Mouse (Mus musculus) neutrophil, adult 5-6 weeks (primary cell): ENCODE results near the gene Kif3b. TPM values are rescaled to one million over a fixed set of nuclear protein-coding genes. Genes with fewer than 3 reads are reported as not detected.

Experiments
- ATAC-seq: fragments of 151-379, 151-347 bp; 2 replicates; pipeline ENCODE4 v1.8.0; 2017; ENCODE audit warnings: mild to moderate bottlenecking, moderate TSS enrichment; ENCODE audit not compliant: insufficient number of reproducible peaks, poor library complexity, low FRiP score, severe bottlenecking; ENCODE audit errors: extremely low read depth
- total RNA-seq: library from RNA; stranded (forward); fragments of 200-1000 nt; gene quantifications from 2 replicates; pipeline ENCODE4 v1.2.3, GENCODE M21; 2017

The Kif3b gene
- total RNA-seq, 1 experiment from 2014 or later = 44.6 TPM

DNA sequence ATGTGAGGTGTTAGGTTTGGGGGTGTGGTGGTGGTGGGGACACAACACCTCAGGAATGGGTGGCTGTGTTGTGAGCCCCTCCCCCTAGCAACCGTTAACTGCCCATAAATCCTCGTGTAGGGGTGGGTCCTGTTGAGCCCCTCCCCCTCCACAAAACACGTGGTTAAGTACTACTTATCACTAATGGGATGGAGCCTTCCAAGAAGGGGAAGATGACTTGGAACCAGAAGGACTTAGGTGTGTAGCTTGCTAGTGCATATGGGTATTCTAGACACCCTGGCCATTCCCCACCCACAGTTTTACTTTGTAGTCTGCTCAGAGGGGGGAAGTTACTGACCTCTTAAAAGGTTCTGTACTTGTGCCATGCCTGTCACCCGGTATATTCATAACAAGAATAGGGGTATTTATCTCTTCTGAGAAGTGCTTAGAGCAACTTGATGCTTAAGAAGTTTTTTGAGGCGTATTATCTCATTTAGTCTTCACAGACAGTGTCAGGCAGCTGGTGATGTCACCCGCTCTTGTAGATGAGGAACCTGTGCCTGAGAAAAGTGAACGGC is 1.2 kb downstream of the Kif3b start:
- peak; percentile 55 for ATAC-seq

DNA sequence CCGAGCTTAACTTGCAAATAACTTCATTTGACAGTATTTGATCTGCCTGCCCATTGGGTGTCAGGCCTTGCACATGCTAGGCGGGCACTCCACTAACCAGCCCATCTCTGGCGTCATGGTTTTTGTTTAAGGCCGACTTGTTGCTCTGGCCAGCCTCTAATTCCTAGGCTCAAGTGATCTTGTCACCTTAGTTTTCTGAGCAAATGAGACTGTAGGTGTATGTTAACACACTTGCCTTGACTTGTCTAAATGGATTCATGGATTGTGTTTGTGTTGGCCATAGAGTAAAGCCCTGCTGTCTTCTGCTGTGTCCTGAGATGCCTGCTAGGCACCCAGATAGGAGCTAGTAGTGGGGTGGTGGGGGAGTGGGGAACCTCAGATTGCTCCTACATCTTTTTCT is 4.0 kb downstream of the Kif3b start:
- ATAC-seq = no peak

DNA sequence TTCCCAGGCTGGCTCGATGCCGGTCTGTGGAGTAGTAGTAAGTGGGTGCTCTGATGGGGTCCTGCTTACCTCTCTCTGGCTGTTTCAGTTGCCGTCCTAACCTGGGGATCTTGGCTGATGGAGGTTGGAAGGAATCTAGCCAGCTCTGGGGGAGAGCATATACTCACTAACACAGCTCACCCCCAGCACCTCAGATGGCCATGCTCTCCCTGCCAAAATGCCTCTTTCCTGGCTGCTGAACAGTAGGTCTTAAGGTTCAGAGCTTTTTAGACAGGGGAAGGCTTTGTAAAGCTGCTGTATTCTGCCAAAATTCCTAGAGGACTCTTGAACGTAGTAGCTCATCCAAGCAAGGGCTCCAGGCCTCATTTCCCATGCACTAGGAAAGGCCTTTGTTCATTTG is 6.6 kb downstream of the Kif3b start:
- ATAC-seq = no peak

DNA sequence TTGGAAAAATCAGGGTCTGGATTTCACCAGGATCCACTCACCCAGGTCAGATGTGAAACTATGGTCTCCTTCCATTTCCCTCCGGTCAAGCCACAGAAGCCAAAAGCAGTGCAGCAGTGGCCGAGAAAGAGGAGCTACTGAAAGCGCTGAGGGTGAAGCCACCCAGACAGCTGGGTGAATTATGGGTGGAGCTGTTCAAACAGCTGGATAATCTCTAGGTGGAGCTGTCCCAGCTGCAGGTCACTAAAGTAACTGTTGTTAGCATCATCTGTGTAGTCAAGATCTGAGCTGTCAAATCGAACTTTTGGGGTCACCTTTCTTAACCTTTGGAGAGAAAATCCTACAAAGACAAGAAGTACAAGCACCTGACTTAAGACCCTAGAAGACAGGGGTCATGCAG is 7.2 kb downstream of the Kif3b start:
- ATAC-seq = no peak

DNA sequence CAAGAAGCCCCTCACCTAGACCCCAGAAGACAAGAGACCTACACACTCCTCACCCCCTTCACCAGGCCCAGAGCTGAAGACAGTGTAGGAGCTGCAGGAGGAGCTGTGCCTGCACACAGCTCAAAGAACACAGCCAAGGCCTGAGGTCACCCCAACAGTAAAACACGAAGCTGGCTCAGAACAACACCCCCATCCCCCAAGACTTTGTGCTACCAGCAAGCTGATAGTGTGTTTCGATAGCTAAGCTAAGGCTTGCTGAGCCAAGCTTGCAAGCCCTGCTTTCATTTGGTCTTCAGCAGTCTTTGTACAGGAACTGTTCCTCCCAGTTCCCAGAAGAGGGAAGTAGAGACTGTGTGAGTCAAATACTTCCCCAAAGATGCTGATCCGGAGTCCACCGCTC is 7.7 kb downstream of the Kif3b start:
- ATAC-seq = peak; percentile 69

DNA sequence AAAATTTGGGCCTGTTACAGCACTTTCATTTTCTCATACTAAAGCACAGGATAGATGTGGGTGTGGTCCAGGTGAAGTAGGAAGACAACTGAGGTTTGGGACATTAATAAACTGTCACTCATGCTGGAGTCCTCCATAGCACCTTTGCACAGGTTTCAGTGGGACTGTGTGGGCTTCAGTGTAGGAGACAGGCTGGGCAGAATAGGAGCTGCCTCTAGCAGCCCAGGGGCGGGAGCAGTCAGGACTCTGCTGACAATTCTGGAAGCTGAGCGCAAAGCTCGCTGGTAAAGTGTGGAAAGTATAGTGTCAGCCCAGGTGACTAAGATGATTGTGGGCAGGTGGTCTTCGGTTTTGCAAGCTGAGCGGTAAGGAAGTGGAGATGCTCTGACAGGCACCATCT is 9.9 kb downstream of the Kif3b start:
- no peak for ATAC-seq

DNA sequence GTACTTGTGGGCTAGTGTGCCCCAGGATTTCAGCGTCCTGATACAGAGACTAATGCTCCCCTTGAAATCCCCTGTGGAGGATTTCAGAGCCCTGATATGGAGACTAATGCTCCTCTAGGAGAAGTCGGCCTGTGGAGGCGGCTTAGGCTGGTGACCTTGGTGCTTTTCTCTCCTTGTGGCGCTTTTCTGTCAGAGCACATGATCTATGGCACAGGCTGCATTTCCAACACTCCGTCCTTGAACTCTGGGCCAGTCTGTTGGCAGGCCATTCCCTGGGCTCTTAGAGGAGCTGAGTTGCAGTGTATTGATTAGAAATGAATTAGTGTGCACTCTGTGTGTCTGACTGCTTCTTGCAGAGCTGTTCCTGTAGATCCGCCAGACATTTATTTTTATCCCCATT is 14.0 kb downstream of the Kif3b start:
- no peak for ATAC-seq

DNA sequence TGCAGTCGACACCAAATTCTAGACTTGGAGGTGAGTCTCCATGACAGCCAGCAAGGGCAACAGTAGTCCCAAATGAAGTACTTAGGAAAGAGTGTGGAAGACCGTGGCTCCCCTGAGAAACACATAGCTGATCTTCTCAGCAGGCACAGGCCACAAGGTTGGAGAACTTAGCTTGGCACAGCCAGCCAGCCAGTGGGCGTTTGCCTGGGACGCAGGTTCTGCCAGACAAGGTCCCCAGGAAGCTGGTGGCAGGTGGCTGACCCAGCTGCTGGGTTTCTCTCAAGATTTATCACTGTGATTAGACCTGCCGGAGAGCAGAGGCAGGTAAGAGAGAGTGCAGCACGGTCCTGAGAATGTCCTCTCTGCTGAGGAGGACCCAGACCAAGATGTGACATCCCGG is 17.4 kb downstream of the Kif3b start:
- ATAC-seq = no peak

DNA sequence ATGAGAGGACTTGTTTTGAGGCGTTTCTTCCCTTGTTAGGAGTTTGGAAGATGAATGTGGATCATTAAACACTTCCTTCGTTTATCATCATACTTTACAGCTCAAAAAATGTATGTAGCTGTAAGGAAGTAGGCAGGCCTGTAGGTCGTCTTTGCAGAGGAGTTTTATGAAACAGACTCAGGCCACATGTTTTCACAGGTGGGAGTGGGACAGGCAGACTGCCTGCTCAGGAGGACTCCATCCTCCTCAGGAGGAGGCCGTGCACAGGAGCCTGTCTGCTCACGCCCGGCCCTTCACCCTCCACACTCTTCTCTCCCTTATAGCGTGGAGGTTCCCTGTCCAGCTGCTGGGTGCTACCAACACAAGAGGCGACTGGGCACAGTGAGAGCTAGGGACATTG is 17.9 kb downstream of the Kif3b start:
- no peak for ATAC-seq

DNA sequence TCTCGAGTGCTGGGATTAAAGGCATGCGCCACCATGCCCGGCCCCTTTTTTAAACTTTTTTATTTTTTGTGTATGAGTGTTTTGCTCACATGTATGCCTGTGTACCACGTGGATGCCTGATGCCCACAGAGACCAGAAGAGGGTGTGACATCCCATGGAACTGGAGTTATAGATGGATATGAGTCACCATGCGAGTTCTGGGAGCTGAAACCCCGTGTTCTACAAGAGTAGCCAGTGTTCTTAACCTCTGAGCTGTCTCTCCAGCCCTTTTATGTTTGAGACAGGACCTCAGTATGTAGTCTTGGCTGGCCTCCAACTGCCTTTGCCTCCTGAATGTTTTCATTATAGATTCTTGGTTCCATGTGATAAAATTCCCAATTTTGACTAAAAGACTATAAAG is 19.0 kb downstream of the Kif3b start:
- no peak for ATAC-seq

DNA sequence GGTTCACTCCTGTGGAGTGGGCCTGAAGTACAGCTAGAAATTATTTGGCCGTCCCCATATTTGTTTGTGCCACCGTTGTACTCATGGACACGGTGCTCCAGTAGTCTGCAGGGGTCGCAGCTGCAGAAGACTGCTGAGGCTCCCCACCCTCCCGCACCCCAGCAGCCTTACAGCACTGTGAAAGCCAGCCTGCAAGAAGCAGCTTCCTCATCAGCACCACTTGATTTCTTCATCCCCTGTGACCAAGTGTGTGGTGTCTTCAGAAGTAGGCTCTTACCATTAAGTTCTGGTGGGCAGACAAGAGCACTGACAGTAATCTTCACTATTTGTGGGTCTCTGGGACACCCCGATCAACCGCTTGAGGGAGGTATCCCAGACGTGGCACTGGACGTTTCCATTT is 21.7 kb downstream of the Kif3b start:
- ATAC-seq = no peak

DNA sequence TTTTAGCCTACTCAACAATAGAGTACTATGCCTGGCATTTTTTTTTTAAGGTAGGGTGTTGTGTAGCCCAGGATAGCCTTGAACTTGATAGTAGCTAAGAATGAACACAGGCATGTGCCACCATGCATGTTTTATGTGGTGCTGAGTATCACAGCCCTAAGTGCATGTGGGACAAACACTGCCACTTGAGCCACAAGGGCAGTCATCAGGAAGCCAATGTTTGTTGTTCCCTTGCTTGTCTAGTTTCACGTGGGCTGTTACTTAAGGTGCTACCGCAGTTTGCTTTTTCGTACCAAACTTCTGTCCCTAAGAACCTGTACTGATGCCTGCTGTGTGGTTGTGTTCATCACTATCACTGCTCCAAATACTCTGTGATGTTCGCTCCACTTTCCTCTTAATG is 27.2 kb downstream of the Kif3b start:
- ATAC-seq = no peak

DNA sequence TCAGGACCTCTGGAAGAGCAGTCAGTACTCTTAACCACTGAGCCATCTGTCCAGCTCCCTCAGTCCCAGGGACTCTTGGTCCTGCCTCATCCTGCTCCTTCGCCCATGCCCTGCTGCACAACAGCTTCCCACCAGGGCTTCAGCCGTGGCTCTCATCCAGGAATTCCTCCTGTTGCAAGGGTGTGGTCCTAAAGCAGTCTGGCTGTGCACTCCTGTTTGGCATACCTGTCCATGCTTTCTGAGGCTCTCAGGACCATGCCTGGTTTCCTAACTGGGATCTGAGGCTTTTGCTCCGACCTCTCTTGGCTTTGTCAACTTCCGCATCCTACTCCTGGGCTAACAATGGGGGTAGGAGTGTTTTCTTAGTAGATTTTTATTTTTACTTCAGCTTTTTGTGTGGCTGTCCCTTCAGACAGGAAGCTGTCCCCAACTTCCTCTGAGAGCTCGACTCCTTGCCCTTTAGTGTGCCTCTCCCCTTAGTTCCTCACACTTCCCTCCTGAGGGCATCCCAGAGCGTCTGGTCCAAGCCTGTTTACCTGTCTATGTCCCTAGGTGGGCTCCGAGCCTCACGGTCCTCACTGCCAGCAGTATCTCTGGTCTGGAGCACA is 27.9 kb downstream of the Kif3b start:
- ATAC-seq = peak; percentile 47; the same call in 1 of the 2 replicates

DNA sequence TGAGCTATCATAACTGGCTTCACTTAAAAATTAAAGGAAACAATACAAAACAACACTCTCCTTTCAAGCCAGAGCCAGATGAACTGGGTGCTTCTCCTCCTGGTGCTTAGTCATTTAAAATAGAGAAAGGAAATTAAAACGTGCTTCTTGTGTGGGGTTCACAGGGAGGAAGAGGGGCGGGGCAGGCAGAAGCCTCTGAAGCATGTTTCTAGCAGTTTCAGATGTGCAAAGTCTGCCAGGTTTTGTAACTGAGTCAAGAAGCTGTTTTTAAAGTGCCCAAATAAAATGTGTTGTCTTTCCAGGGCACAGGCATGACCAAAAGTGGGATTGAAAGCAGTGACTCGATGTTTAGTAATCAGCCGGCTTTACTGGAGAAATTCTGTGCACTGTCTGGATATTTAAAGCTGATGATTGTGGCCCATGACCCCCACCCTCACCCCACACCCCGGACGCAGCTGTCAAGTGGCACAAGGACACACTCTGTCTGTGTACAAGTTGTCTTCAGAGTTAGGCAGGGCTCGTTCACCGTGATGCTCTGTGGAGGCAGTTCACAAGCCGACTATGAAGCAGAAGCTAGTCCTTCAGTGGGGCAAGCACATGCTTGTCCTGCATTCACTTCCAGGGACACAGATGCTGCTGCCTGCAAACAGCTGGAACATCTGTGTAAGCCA is 34.6 kb downstream of the Kif3b start:
- ATAC-seq = no peak

DNA sequence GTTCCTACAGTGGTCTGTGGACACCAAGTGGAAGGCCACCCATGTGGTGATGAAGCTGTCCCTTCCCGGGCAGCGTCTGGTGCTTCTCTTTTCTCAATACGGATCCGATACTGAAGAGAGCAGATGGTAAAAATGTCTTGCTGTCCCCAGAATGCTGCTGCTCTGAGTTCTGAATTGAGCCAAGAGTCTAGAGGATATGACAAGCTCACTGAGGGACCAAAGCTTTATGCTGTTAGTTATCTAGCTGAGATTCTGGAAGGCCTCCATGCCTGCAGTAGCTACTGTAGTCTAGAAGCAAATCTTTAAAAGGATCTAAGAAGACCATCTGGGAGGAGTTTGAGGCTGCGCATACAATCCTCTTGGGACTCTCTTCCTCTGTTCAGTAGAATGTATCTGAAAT is 41.1 kb downstream of the Kif3b start:
- no peak for ATAC-seq

DNA sequence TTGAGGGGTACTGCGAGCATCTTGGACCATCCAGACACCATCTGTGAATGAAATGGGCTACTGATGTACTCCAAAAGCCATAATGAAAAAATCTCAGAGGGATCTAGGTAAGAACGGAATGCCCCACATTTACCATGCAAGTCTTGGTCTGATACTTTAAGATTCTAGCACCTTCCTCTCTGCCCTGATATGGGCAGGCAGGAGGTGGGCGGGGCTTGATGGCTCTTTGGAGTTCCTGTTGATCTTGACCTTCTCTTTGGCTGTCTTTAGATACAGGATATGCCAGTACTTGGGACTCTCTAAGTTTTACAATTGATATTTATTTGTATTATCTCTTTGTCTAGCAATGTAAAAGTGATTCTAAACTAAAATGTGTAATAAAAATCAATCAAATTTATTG is 41.8 kb downstream of the Kif3b start:
- peak; percentile 53; the same call in 1 of the 2 replicates for ATAC-seq

DNA sequence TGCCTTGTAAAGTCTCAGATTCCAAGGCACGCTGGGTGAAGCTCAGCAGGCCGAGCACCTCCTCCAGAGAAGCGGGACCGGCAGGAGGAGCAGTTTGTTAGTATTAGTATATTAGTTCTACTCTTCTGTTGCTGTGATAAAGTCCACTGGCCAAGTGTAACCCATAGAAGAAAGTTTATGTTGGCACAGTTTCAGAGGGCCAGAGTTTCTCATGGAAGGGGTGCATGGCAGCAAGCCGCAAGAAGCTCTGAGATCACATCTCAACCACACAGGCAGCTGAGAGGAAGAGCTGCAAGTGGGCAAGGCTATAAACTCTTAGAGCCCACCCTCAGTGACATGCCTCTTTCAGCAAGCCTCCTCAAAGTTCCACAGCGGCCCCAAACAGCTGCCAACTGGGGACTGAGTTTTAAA is 42.6 kb downstream of the Kif3b start:
- no peak for ATAC-seq

DNA sequence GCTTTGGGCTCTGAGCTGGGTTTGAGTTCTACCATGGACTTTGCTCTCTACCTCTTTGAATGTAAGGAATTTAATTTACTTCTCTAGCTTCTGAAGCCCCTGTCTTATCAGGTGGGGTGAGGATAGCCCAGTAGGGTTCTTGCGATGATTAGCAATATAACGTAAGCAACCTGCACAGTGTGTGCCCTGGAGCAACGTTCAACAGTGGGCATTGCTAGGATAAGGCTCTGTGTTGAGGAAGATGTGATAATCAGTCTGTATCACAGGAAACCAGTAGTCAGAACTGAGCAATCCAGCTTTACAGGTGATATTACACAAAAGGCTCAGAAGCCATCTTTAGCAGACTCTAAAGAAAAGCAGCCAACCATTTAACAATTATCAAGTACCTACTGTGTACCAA is 43.1 kb downstream of the Kif3b start:
- ATAC-seq = no peak

DNA sequence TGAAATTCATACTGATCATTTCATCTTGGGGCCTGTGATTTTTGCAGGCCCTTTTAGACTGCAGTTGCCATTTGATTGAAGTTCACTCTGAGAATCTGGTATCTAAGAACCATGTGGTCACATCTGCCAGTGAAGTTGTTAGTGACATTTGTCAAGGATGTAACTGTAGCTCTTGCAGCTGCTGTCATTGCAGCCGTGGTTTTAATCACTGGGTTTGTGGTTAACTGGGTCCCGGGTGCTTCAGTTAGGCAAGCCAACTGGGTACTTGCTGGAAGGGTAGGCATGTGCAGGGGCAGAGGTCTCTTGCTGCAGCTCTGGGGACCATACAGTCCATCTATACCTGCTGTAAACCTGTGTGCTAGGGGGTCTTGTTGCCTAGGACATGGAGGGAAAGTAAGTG is 44.9 kb downstream of the Kif3b start:
- no peak for ATAC-seq

DNA sequence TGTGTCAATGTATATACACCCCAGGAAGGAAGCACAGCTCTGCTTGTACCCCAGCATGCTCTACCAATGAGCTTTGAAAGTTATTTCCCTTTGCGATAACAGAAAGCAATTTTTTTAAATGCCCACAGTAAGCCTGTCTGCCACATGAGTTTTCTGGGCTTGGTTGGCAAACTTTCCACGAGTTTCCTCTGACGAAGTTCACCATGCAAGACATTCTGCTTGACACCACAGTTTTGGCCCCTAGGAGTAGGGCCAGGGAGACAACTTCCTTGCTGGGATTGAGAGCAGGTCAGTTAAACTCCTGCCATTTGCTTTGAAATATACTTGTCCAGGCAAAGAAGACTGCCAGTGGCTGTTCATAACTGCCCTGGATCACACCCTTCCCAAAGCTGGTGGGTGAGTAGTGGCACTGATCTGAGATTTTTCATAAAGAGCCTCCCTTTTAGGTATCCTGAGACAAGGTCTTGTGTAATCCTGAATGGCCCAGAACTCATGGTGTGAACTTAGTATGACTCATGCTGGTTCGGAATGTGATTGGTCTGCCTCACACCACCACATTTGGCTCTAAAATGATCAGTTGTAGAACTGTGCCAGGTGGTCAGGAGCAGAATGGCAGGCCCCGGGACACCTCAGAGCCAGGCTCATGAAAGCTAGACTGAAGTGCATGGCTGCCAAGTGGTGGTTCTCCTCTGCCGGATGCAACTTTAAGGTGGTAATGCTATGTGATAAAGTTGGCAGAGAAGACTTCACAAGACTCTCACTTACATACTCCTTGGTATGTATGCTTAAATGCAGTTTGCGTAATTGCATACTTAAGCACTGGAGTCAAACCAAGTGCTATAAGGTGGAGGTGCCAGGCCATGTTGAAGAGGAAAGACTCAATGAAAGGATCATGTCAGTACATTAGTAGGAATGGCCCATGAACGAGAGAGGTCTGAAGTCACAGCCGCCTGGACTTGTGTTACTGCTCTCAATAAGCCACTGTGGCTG is 47.4 kb downstream of the Kif3b start:
- no peak for ATAC-seq
